In the genomic region with DNA sequence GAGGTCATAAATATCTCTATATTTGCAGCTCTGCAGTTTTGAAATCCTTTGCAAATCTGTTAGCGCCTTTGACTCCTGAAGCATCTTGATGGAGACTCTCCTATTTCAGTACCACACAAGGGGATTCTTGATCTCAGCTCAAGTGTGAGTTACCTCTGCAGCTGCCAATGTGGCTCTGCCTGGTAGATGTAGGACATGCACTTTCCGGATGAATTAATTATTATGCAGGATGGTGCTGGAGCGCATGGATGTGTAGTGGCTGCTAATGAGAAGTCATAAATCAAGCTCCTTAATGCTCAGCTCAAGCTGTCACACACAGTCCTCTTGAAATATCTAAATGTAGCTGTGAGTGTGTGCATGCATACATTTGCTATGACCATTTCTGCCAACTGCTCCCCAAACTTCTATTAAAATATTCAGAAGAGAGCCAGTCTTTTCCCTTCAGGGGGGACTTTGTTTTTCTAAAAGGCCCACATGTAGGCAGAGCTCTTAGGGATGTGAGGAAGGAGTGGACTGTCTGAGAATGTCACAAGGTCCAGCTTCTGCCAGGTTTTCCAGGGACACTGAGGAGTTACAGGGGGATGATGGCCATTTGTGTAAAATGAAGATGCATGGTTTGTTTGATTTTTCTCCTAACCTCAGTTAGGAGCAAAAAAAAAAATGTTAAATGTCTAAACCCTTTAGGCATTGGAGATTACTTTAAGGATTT, we compare ENCODE assay signal across 20 mouse cellular contexts.
DNase-seq lines count a peak whose midpoint lies in the region; ATAC-seq and TF ChIP-seq lines count a peak whose summit lies in the region.
"Had no signal": no experiment of that assay in that cellular context is flagged by ENCODE, and none has a peak within 500 bp of the region (broad histone marks: within the 10 kb centered on the region; RNA-seq: fewer than 3 reads in every experiment).

No protein-coding gene starts in this region.

- intact Hi-C loops in left cerebral cortex, postnatal 14 days (cut with DNase I), result no loop called here

- H3K36me3 ChIP-seq in kidney, embryonic 15.5 days, result no peaks in the 10 kb centered on the region
- H3K36me3 ChIP-seq in forebrain, embryonic 14.5 days (ENCODE audit: control insufficient read depth, insufficient read depth, low read length), result no peaks in the 10 kb centered on the region
- H3K36me3 ChIP-seq in hindbrain, postnatal 0 days (ENCODE audit: insufficient read depth, low read length), result no peaks in the 10 kb centered on the region
- no peaks in the 10 kb centered on the region for H3K36me3 ChIP-seq in neural tube, embryonic 13.5 days
- H3K36me3 ChIP-seq: heart, embryonic 13.5 days; lung, embryonic 15.5 days; stomach, embryonic 15.5 days had no signal

- no peak overlapping the region for H3K4me2 ChIP-seq in kidney, embryonic 15.5 days
- no peak overlapping the region for H3K4me2 ChIP-seq in forebrain, embryonic 14.5 days (ENCODE audit: low read length)
- no peak overlapping the region for H3K4me2 ChIP-seq in hindbrain, postnatal 0 days (ENCODE audit: low read depth, low read length)
- H3K4me2 ChIP-seq in neural tube, embryonic 13.5 days, result peak overlapping the region; percentile 21; the same call in 1 of the 2 replicates
- H3K4me2 ChIP-seq: heart, embryonic 13.5 days; liver, embryonic 11.5 days; lung, embryonic 15.5 days; stomach, embryonic 15.5 days had no signal

- no peak overlapping the region for H3K27ac ChIP-seq in kidney, embryonic 15.5 days
- H3K27ac ChIP-seq in forebrain, embryonic 14.5 days (ENCODE audit: low read depth, low read length), result peak overlapping the region; percentile 30; the same call in 1 of the 2 replicates
- peak overlapping the region; percentile 62 for H3K27ac ChIP-seq in hindbrain, postnatal 0 days
- peak overlapping the region; percentile 86 for H3K27ac ChIP-seq in neural tube, embryonic 13.5 days (replicated peaks)
- H3K27ac ChIP-seq: heart, embryonic 13.5 days; lung, embryonic 15.5 days; stomach, embryonic 15.5 days had no signal

- 41% methylated on average over 3 of the region's 3 CpGs for WGBS in kidney, embryonic 15.5 days
- WGBS in forebrain, embryonic 14.5 days, result 70% methylated on average over 3 of the region's 3 CpGs
- 31% methylated on average over 3 of the region's 3 CpGs for WGBS in hindbrain, postnatal 0 days
- WGBS in neural tube, embryonic 13.5 days, result 24% methylated on average over 3 of the region's 3 CpGs

- no peaks in the 10 kb centered on the region for H3K27me3 ChIP-seq in kidney, embryonic 15.5 days
- no peaks in the 10 kb centered on the region for H3K27me3 ChIP-seq in forebrain, embryonic 14.5 days (replicated peaks; ENCODE audit: control insufficient read depth, insufficient read depth, low read length)
- H3K27me3 ChIP-seq in hindbrain, postnatal 0 days (ENCODE audit: insufficient read depth, low read length), result no peaks in the 10 kb centered on the region
- H3K27me3 ChIP-seq in neural tube, embryonic 13.5 days, result no peaks in the 10 kb centered on the region
- H3K27me3 ChIP-seq: heart, embryonic 13.5 days; lung, embryonic 15.5 days; stomach, embryonic 15.5 days had no signal

- H3K9ac ChIP-seq in kidney, embryonic 15.5 days, result no peak overlapping the region
- H3K9ac ChIP-seq in forebrain, embryonic 14.5 days (ENCODE audit: low read length), result no peak overlapping the region
- H3K9ac ChIP-seq in hindbrain, postnatal 0 days (replicated peaks; ENCODE audit: low read length), result no peak overlapping the region
- H3K9ac ChIP-seq in neural tube, embryonic 13.5 days, result no peak overlapping the region
- H3K9ac ChIP-seq: heart, embryonic 13.5 days; lung, embryonic 15.5 days; stomach, embryonic 15.5 days had no signal

- peak; percentile 60; the same call in 1 of the 2 replicates for ATAC-seq in kidney, embryonic 15.5 days (replicated peaks; ENCODE audit: low FRiP score)
- peak; percentile 70 for ATAC-seq in forebrain, embryonic 14.5 days
- ATAC-seq in hindbrain, postnatal 0 days, result peak; percentile 94
- ATAC-seq in neural tube, embryonic 13.5 days (ENCODE audit: low read depth), result peak; percentile 94

- TF ChIP-seq CTCF in hindbrain, postnatal 0 days (IDR thresholded peaks at IDR 0.05; ENCODE audit: low read depth), result 0 out of 2 replicates have a peak, but pooled peaks have one; percentile 1

- no peak for DNase-seq in kidney, postnatal 36 days
- DNase-seq in forebrain, embryonic 14.5 days (ENCODE audit: low spot score), result peak; percentile 49
- peak; percentile 78 for DNase-seq in hindbrain, postnatal 0 days (ENCODE audit: low spot score)
- DNase-seq in left cerebral cortex, postnatal 14 days (ENCODE audit: low spot score in 2 of 2), result no peak
- DNase-seq in layer of hippocampus, postnatal 10 days (ENCODE audit: low spot score in 2 of 2), result no peak
- no peak for DNase-seq in cerebellum, postnatal 14 days
- DNase-seq: adrenal gland, adult 2 months; B cell, adult 2 months; cerebellum, adult 9-11 months; heart, postnatal 4 days; kidney, adult 8-10 months; right cerebral cortex, adult 18-20 months; spleen, adult 18-20 months had no signal

- 0 out of 2 replicates have a peak, but pooled peaks cover 4% of the 10 kb centered on the region for H3K4me1 ChIP-seq in kidney, embryonic 15.5 days
- H3K4me1 ChIP-seq in forebrain, embryonic 14.5 days (ENCODE audit: control insufficient read depth, insufficient read depth, low read length), result peaks cover 20% of the 10 kb centered on the region
- H3K4me1 ChIP-seq in hindbrain, postnatal 0 days (ENCODE audit: insufficient read depth, low read length), result peaks cover 6% of the 10 kb centered on the region; the same call in 1 of the 2 replicates
- peaks cover 45% of the 10 kb centered on the region for H3K4me1 ChIP-seq in neural tube, embryonic 13.5 days (replicated peaks)
- H3K4me1 ChIP-seq: heart, embryonic 13.5 days; lung, embryonic 15.5 days; stomach, embryonic 15.5 days had no signal

- no peaks in the 10 kb centered on the region for H3K9me3 ChIP-seq in kidney, embryonic 15.5 days (replicated peaks)
- no peaks in the 10 kb centered on the region for H3K9me3 ChIP-seq in forebrain, embryonic 14.5 days (replicated peaks; ENCODE audit: control insufficient read depth, low read length)
- H3K9me3 ChIP-seq in hindbrain, postnatal 0 days (ENCODE audit: low read length), result no peaks in the 10 kb centered on the region
- H3K9me3 ChIP-seq in neural tube, embryonic 13.5 days, result no peaks in the 10 kb centered on the region
- H3K9me3 ChIP-seq: heart, embryonic 13.5 days; lung, embryonic 15.5 days; stomach, embryonic 15.5 days had no signal

- no peak overlapping the region for H3K4me3 ChIP-seq in kidney, embryonic 15.5 days (replicated peaks)
- no peak overlapping the region for H3K4me3 ChIP-seq in forebrain, embryonic 14.5 days (ENCODE audit: low read depth, low read length)
- no peak overlapping the region for H3K4me3 ChIP-seq in hindbrain, postnatal 0 days (ENCODE audit: low read length)
- no peak overlapping the region for H3K4me3 ChIP-seq in neural tube, embryonic 13.5 days
- H3K4me3 ChIP-seq: erythroblast, embryonic 14.5 days; heart, embryonic 13.5 days; lung, embryonic 15.5 days; stomach, embryonic 15.5 days had no signal

Comparison
In these comparisons a context has a peak if more than half of its experiments do, and no peak if none do; other contexts are left out.
1. DNase-seq: peak in forebrain, embryonic 14.5 days (single experiment) and hindbrain, postnatal 0 days (single experiment); none in kidney, postnatal 36 days (0 of 2), left cerebral cortex, postnatal 14 days (0 of 2), layer of hippocampus, postnatal 10 days (0 of 2) and cerebellum, postnatal 14 days (0 of 2).
2. Peak in every context shown above with its lines, with median percentiles within 50 percentile points of each other: ATAC-seq.